Mouse (Mus musculus): ENCODE measurements at regions not wholly inside any gene's neighbourhood (a gene's known extent, or its start where the extent isn't known, plus 50 kb on each side); places are given as distances from the start of the nearest gene placed in this dataset.

DNA sequence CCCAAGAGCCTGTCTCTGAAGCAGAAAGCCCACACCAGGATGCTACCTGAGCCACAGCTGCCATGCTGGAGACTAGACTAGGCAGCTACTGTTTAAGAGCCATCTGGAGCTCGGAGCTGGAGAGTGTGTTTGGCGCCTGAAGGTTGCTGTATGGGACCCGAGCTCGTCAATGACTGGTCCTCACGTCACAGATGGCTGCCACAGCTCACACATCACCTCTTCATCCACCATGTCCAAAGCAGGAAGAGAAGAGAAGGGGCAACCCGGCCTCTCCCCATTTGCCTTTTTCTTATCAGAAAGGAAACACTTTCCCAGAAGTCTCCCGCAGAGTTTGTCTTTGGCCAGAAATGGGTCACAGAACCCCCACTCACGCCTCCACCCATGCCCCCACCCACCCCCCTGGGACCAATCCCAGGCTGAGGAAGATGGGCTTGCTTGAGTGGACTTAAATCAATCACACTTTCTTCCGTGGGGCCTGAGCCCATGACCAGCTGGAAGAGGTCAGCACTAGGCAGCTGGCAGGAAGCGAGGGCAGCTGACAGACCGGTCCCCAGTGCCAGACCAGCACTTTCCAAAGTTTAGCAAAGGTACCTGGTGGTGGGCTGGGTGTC is 53.5 kb upstream of the Ptpn1 start:
- no peak for ATAC-seq
- Histone ChIP-seq H3K4me1 (replicated peaks) (0 out of 2 replicates have a peak, but pooled peaks cover 4% of the 10 kb centered on the region), H3K4me2 (replicated peaks) (no peak overlapping the region), H3K27me3 (replicated peaks) (no peaks in the 10 kb centered on the region), H3K9me3 (no peaks in the 10 kb centered on the region), H3K36me3 (no peaks in the 10 kb centered on the region), H3K27ac (no peak overlapping the region), H3K9ac (no peak overlapping the region), H3K4me3 (replicated peaks) (no peak overlapping the region)
- 52% methylated on average over 11 of the region's 11 CpGs for WGBS

DNA sequence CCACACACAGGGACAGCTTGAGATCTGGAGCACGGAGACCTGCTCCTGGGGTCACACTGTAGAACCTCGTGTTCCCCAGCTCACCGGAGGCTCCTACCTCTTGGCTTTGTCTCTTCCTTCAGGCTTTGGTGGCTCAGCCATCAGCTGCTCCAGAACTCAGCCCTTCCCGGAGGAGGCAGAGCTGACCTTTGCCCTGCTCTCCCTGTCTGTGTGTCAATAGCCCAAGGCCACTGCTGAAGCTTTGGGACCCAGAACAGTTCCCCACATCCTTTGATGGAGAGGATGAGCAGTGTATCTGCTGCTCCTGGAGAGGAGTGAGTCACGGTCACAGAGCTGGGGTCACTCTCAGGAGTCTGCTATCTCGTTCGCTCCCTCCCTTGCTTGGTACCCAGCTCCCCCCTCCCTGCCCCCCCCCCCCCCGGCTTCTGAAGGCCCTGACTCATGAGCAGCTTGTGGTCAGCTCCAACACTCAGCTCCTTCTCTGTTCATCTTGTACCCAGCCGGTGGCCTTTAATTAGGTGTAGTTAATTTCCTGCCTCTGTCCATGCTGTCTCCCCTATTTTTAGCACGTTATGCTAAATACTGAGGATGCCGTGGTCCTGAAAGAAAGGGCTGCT is 54.5 kb upstream of the Ptpn1 start:
- no peaks in the 10 kb centered on the region for H3K36me3 ChIP-seq
- 47% methylated on average over 11 of the region's 11 CpGs for WGBS
- no peak overlapping the region for H3K27ac ChIP-seq
- no peak for ATAC-seq
- no peak overlapping the region for H3K9ac ChIP-seq
- H3K4me1 ChIP-seq (replicated peaks) = 0 out of 2 replicates have a peak, but pooled peaks cover 4% of the 10 kb centered on the region
- no peak overlapping the region for H3K4me2 ChIP-seq (replicated peaks)
- no peaks in the 10 kb centered on the region for H3K27me3 ChIP-seq (replicated peaks)
- H3K9me3 ChIP-seq = no peaks in the 10 kb centered on the region
- H3K4me3 ChIP-seq (replicated peaks) = no peak overlapping the region

DNA sequence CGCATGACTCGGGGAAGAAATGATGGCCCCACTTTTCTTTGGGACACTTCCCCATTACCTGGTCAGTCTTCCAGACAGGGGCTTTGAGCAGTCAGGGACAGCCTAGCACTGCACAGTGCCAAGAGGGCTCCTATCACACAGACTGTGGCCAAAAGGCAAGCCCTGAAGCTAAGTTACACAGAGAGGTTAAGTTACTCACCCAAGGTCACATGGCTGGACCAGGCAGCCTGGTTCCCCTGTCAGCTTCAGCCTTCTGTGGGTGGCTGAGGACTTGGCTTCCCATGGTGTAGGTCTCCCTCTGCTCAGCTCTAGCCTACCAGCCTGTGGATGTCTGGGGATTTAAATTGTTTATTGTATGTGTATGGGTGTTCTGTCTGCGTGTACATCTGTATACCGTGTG is 59.4 kb upstream of the Ptpn1 start:
- WGBS = 76% methylated on average over 4 of the region's 4 CpGs
- no peak overlapping the region for H3K9ac ChIP-seq
- no peak overlapping the region for H3K4me2 ChIP-seq (replicated peaks)
- no peak overlapping the region for H3K4me3 ChIP-seq (replicated peaks)
- H3K4me1 ChIP-seq (replicated peaks) = 0 out of 2 replicates have a peak, but pooled peaks cover 1% of the 10 kb centered on the region
- no peak for ATAC-seq
- no peaks in the 10 kb centered on the region for H3K27me3 ChIP-seq (replicated peaks)
- H3K27ac ChIP-seq = no peak overlapping the region
- no peaks in the 10 kb centered on the region for H3K36me3 ChIP-seq
- H3K9me3 ChIP-seq = no peaks in the 10 kb centered on the region

DNA sequence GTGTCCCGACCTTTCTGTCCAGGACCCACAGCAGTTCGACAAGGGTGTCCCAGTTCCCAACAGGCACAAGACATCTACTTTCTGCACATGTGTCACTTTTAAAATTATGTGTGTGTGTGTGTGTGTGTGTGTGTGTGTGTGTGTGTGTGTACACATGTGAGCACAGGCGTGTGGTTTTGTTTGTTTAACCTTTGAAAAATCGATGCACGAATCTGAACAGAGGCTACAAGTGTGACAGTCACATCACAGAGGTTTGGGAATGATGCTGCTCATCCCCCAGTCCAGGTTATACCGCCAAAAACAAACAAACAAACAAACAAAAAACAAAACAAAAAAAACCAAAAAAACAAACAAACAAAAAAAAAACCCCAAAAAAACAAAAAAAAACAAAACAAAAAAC is 61.7 kb upstream of the Ptpn1 start:
- WGBS = 82% methylated on average over 6 of the region's 6 CpGs
- H3K27ac ChIP-seq = no peak overlapping the region
- H3K4me2 ChIP-seq (replicated peaks) = no peak overlapping the region
- no peak for ATAC-seq
- H3K36me3 ChIP-seq = no peaks in the 10 kb centered on the region
- peaks cover 18% of the 10 kb centered on the region for H3K4me1 ChIP-seq (replicated peaks)
- no peaks in the 10 kb centered on the region for H3K27me3 ChIP-seq (replicated peaks)
- H3K4me3 ChIP-seq (replicated peaks) = no peak overlapping the region
- no peak overlapping the region for H3K9ac ChIP-seq
- no peaks in the 10 kb centered on the region for H3K9me3 ChIP-seq

DNA sequence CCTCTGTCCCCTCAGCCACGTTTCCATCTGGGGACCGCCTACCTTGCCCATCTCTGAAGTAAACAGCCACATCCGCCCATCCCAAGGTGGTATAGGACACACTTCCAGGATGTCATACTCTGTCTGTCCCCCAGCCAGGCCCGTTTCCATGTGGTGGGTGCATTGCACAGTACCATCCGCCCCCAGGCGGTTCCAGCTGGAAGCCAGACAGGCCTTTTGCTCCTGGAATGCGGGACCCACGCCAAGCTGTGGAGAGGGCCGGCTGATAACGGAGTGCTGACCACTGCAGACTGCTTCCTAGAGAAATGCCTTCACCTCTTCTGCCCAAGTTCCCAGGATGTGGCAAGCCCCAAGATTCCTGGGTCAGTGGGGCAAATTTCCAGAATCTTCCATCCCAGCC is 65.1 kb upstream of the Ptpn1 start:
- Histone ChIP-seq H3K4me2 (replicated peaks) (no peak overlapping the region), H3K4me1 (replicated peaks) (peaks cover 31% of the 10 kb centered on the region), H3K9me3 (no peaks in the 10 kb centered on the region), H3K36me3 (no peaks in the 10 kb centered on the region), H3K27me3 (replicated peaks) (no peaks in the 10 kb centered on the region), H3K9ac (no peak overlapping the region), H3K27ac (peak overlapping the region; percentile 70), H3K4me3 (replicated peaks) (no peak overlapping the region)
- WGBS = 22% methylated on average over 10 of the region's 10 CpGs
- ATAC-seq = peak; percentile 61

DNA sequence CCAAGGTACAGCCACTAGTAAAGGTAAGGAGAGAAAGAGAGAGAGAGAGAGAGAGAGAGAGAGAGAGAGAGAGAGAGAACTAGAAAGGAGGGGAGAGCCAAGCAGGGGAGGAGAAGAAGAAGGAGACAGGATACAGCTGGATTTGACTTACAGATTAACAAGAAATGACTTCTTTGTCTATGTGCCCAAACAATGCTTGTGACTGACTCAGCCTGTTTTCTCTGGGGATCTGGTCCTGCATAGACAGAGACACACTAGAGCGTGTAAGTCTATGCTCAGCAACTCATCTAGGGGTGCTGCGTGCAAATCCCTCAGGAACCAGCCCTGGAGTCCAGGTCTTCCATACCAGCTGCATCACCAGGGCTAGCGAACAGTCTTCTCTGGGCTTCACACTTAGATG is 66.3 kb upstream of the Ptpn1 start:
- no peak overlapping the region for H3K4me2 ChIP-seq (replicated peaks)
- no peak overlapping the region for H3K9ac ChIP-seq
- ATAC-seq = no peak
- 80% methylated on average over 3 of the region's 3 CpGs for WGBS
- H3K36me3 ChIP-seq = no peaks in the 10 kb centered on the region
- H3K4me3 ChIP-seq (replicated peaks) = no peak overlapping the region
- H3K4me1 ChIP-seq (replicated peaks) = peaks cover 36% of the 10 kb centered on the region
- no peaks in the 10 kb centered on the region for H3K9me3 ChIP-seq
- no peaks in the 10 kb centered on the region for H3K27me3 ChIP-seq (replicated peaks)
- H3K27ac ChIP-seq = no peak overlapping the region

DNA sequence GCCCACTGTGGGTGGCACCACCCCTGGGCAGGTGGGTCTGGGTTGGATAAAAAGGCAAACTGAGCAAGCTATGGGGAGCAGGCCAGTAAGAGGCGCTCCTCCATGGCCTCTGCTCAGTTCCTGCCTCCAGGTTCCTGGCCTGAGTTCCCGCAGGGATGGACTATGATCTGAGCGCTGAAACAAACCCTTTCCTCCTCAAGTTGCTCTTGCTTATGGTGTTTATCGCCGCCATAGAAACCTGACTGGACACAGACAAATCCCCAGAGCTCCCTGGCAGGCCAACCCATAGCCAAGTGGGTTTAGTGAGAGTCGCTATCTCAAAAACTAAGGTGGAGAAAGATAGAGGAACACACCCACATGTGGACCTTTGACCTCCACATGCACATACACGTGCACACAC is 67.2 kb upstream of the Ptpn1 start:
- 61% methylated on average over 7 of the region's 7 CpGs for WGBS
- no peaks in the 10 kb centered on the region for H3K9me3 ChIP-seq
- H3K36me3 ChIP-seq = no peaks in the 10 kb centered on the region
- ATAC-seq = peak; percentile 42; the same call in 1 of the 2 replicates
- no peaks in the 10 kb centered on the region for H3K27me3 ChIP-seq (replicated peaks)
- peak overlapping the region; percentile 77 for H3K27ac ChIP-seq
- H3K4me2 ChIP-seq (replicated peaks) = no peak overlapping the region
- H3K4me1 ChIP-seq (replicated peaks) = peaks cover 45% of the 10 kb centered on the region
- H3K9ac ChIP-seq = no peak overlapping the region
- no peak overlapping the region for H3K4me3 ChIP-seq (replicated peaks)

DNA sequence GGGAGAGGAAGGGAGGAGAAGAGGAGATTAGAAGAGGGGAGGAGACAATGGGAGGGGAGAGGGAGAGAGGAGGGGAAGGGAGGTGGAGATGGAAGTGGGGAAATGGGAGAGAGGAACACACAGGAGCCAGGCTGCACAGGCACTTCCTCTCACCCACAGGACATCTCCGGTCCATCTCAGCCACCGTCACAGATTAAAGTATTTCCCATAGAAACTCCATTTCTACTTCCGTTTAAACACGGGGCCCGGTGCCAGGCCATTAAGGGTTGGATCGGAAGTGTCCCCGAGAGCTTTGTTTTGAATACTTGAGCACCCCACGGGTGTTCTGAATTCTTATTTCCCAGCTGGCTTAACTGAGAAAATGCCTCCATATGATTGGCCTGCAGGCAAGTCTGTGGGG is 67.6 kb upstream of the Ptpn1 start:
- no peak overlapping the region for H3K9ac ChIP-seq
- 40% methylated on average over 8 of the region's 8 CpGs for WGBS
- peak overlapping the region; percentile 77 for H3K27ac ChIP-seq
- H3K27me3 ChIP-seq (replicated peaks) = no peaks in the 10 kb centered on the region
- no peaks in the 10 kb centered on the region for H3K36me3 ChIP-seq
- ATAC-seq = no peak
- no peak overlapping the region for H3K4me2 ChIP-seq (replicated peaks)
- no peaks in the 10 kb centered on the region for H3K9me3 ChIP-seq
- H3K4me1 ChIP-seq (replicated peaks) = peaks cover 49% of the 10 kb centered on the region
- H3K4me3 ChIP-seq (replicated peaks) = no peak overlapping the region

DNA sequence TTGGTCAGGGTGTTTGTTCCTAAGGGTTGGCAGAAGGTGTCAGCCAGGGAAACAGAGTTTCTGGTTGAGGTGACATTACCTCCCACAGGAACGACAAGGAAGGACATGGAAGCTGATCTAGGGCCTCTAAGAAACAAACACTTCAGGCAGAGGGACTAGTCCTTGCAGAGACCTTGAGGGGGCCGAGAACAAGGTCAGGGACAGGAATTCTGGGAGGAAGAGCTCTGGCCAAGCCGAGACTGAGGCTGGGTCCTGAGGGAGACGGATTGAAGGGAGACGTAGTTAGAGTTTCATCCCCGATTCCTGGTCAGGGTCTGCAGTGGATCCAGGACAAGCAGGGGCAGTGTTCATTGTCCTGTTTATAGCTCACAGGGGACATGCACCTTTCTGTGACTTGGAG is 68.2 kb upstream of the Ptpn1 start:
- Histone ChIP-seq H3K4me1 (replicated peaks) (peaks cover 50% of the 10 kb centered on the region), H3K27ac (peak overlapping the region; percentile 60; the same call in 1 of the 2 replicates), H3K27me3 (replicated peaks) (no peaks in the 10 kb centered on the region), H3K9me3 (no peaks in the 10 kb centered on the region), H3K9ac (no peak overlapping the region), H3K4me2 (replicated peaks) (no peak overlapping the region), H3K4me3 (replicated peaks) (no peak overlapping the region), H3K36me3 (no peaks in the 10 kb centered on the region)
- 67% methylated on average over 6 of the region's 6 CpGs for WGBS
- ATAC-seq = no peak

DNA sequence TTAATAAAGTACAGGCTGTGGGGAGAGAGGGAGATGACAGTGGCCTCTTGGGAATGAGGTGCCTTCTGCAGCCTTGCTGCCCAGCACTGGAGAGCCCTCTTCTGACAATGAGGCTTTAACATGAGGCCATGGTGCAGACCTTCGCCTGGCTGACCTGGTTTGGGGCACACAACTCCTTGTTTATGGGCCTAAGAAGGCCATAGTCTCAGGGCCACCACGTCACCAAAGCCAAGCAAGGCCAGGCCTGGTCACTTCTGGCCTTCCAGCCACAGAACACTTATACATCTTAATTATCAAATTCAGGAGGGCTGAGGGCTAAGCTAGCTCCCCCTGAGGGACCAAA is 70.7 kb upstream of the Ptpn1 start:
- Histone ChIP-seq H3K27me3 (replicated peaks) (no peaks in the 10 kb centered on the region), H3K4me3 (replicated peaks) (no peak overlapping the region), H3K4me1 (replicated peaks) (peaks cover 49% of the 10 kb centered on the region), H3K9me3 (no peaks in the 10 kb centered on the region), H3K9ac (no peak overlapping the region), H3K27ac (peak overlapping the region; percentile 78), H3K36me3 (no peaks in the 10 kb centered on the region), H3K4me2 (replicated peaks) (no peak overlapping the region)
- 92% methylated on average over 2 of the region's 2 CpGs for WGBS
- no peak for ATAC-seq

DNA sequence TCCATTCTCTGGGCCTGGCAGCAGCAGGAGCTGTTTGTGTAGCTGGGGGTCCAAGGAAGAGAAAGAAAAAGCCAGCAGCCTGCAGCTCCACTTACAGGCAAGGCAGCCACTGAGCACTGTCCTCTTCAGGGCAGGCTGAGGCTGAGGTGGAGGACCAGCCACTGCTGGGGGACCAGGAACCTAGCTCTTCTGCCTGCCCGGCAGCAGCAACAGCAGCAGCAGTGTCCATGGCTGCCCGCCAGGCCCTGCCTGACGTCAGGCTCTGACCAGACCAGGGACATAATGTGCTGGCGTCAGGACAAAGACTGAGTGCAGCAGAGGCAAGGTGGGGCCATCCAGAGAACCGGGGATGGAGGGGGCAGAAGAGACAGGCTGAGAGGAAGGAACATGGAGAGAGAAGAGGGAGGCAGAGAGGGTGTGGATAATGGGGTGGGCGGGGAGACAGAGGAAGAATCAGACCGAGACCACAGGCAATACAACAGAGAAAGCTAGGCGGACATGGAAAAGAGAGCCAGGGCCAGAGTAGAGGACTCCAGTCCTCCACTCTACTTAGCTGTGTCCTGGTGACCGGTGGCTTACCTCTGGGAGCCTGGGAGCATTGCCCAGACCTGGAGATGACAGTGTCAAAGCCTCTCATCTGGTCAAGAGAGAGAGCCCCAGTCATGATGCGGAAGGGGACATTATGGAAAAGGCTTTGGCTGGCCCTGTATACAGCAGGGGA is 71.2 kb upstream of the Ptpn1 start:
- 0 out of 2 replicates have a peak overlapping the region, but pooled peaks have one; percentile 8 for H3K9ac ChIP-seq
- H3K4me3 ChIP-seq (replicated peaks) = no peak overlapping the region
- H3K4me2 ChIP-seq (replicated peaks) = 0 out of 2 replicates have a peak overlapping the region, but pooled peaks have one; percentile 3
- no peaks in the 10 kb centered on the region for H3K9me3 ChIP-seq
- H3K27ac ChIP-seq = peak overlapping the region; percentile 78
- WGBS = 39% methylated on average over 10 of the region's 10 CpGs
- H3K4me1 ChIP-seq (replicated peaks) = peaks cover 44% of the 10 kb centered on the region
- no peaks in the 10 kb centered on the region for H3K27me3 ChIP-seq (replicated peaks)
- peak; percentile 59 for ATAC-seq
- no peaks in the 10 kb centered on the region for H3K36me3 ChIP-seq

DNA sequence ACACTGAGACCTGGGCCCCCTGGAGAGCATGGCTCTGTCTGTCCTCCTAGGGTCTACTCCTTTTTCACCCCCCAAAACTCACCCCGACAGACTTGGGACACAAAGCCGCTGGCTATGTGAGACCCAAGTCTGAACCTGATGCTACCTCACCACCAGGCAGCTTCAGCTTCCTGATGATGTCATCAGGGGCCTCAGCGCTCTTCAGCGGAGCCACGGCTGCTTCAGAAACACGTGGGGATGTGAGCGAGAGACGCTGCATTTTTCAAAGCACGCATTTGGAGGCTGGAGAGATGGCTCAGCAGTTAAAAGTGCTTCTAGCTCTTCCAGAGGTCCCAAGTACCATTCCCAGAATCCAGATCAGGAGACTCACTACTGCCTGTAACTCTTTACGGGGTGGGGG is 72.3 kb upstream of the Ptpn1 start:
- Histone ChIP-seq H3K9me3 (no peaks in the 10 kb centered on the region), H3K27me3 (replicated peaks) (no peaks in the 10 kb centered on the region), H3K4me3 (replicated peaks) (no peak overlapping the region), H3K9ac (no peak overlapping the region), H3K36me3 (no peaks in the 10 kb centered on the region), H3K4me2 (replicated peaks) (no peak overlapping the region), H3K27ac (no peak overlapping the region), H3K4me1 (replicated peaks) (peaks cover 40% of the 10 kb centered on the region)
- WGBS = 35% methylated on average over 10 of the region's 10 CpGs
- ATAC-seq = no peak

DNA sequence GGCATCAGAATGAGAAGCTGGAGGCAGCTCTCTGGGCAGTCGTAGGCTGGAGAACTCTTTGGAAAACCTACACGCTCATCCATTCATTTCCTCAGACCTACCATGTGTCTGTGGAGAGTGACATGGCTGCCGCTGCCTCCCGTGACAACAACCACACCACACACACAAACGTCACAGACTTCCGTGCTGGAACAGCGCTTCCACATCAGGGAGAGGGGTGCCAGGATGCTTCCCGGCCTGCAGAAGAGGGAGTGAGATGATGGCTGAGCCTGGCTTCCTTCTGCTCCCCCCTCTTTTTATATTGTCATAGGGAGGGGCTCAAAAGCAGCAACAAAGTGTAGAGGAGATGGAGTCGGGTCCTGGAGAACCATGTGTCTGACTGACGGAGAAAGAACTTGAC is 73.5 kb upstream of the Ptpn1 start:
- H3K4me1 ChIP-seq (replicated peaks) = peaks cover 31% of the 10 kb centered on the region
- ATAC-seq = no peak
- no peaks in the 10 kb centered on the region for H3K36me3 ChIP-seq
- no peaks in the 10 kb centered on the region for H3K9me3 ChIP-seq
- H3K27ac ChIP-seq = no peak overlapping the region
- H3K9ac ChIP-seq = no peak overlapping the region
- H3K27me3 ChIP-seq (replicated peaks) = no peaks in the 10 kb centered on the region
- no peak overlapping the region for H3K4me2 ChIP-seq (replicated peaks)
- 56% methylated on average over 10 of the region's 10 CpGs for WGBS
- no peak overlapping the region for H3K4me3 ChIP-seq (replicated peaks)
